Mouse (Mus musculus) Patski (cell line): Measurements from ENCODE around the gene Lgals4. TPM values are rescaled to one million over a fixed set of nuclear protein-coding genes. Genes with fewer than 3 reads are reported as not detected.
"Not testable (repeated sequence)": the region's sequence is repeated elsewhere in the genome, so short reads cannot be mapped to it uniquely, and the experiment has no call there.

Source experiments
- ATAC-seq: fragments of 100-300 bp; one replicate; pipeline ENCODE4 v1.8.0; 2021
- CTCF ChIA-PET: fragments of 350-600 bp; sonication (Branson Sonifier 250); formaldehyde crosslinking; loops from one replicate; lab custom pipeline; 2022; ENCODE audit warnings: inconsistent platforms; lab: Charles Lee
- POLR2A ChIA-PET: fragments of 350-600 bp; sonication (Branson Sonifier 250); formaldehyde crosslinking; loops from one replicate; lab custom pipeline; 2022; ENCODE audit warnings: antibody characterized with exemption, inconsistent platforms; lab: Charles Lee
- DNase-seq: peaks from one replicate; pipeline ENCODE4 v3.0.0-alpha.2; 2011; ENCODE audit warnings: low read depth, low spot score
- H3K27me3 ChIP-seq: fragments of 371-371 bp; one replicate; pipeline ENCODE4 v1.5.1; 2021
- CTCF ChIP-seq: fragments of 100-300 bp; IDR thresholded peaks from one replicate; pipeline ENCODE4 v1.5.1; 2021
- in situ Hi-C: fragments of 300-500 bp; cut with MboI; formaldehyde crosslinking; loops from 3 replicates; pipeline ENCODE4 v1.11.1; 2018; ENCODE audit warnings: low pct_unique_long_range_greater_than_20kb, mixed read lengths
- polyA plus RNA-seq: library from polyadenylated mRNA; unstranded; gene quantifications from one replicate; pipeline ENCODE4 v1.2.3, GENCODE M21; 2021

Gene Lgals4
- polyA plus RNA-seq, 1 experiment from 2014 or later, result 4.1 TPM

GRCm38 (mm10) chr7:28870901-28871664, 37.4 kb downstream of the Lgals4 start:
- CTCF ChIA-PET, result interaction anchor here (1.7 kb wide), 1 partner anchor 91 kb away, joined by 3 read pairs; no protein-coding TSS in a partner anchor
- H3K27me3 ChIP-seq, result no peaks in the 10 kb centered on the region
- no peak for TF ChIP-seq CTCF
- DNase-seq, result no peak
- in situ Hi-C loops, result no loop called here
- POLR2A ChIA-PET, result no interaction called here
- ATAC-seq, result no peak

- POLR2A ChIA-PET, result interaction anchor here (0.5 kb wide), 1 partner anchor 161 kb away, joined by 4 read pairs; no protein-coding TSS in a partner anchor
Measured at GRCm38 (mm10) chr7:28874565-28874964, 40.9 kb downstream of the Lgals4 start.

GRCm38 (mm10) chr7:28876099-28876498, 42.4 kb downstream of the Lgals4 start:
- no peak for DNase-seq
- ChIA-PET POLR2A (no interaction called here), CTCF (no interaction called here)
- no peaks in the 10 kb centered on the region for H3K27me3 ChIP-seq
- no peak for TF ChIP-seq CTCF
- in situ Hi-C loops, result no loop called here
- ATAC-seq, result no peak

More at GRCm38 (mm10) chr7:28874565-28874964, 40.9 kb downstream of the Lgals4 start:
- ATAC-seq (no peak), DNase-seq (no peak)
- in situ Hi-C loops, result no loop called here
- no peak for TF ChIP-seq CTCF
- CTCF ChIA-PET, result interaction anchor here (0.7 kb wide), 1 partner anchor 42 kb away, joined by 3 read pairs; no protein-coding TSS in a partner anchor
- no peaks in the 10 kb centered on the region for H3K27me3 ChIP-seq

GRCm38 (mm10) chr7:28877155-28877554, 43.5 kb downstream of the Lgals4 start:
- ChIA-PET POLR2A (no interaction called here), CTCF (interaction anchor here (0.6 kb wide), 1 partner anchor 81 kb away, joined by 3 read pairs; no protein-coding TSS in a partner anchor)
- H3K27me3 ChIP-seq, result no peaks in the 10 kb centered on the region
- in situ Hi-C loops, result no loop called here
- no peak for TF ChIP-seq CTCF
- DNase-seq (no peak), ATAC-seq (no peak)

GRCm38 (mm10) chr7:28877856-28878255, 44.2 kb downstream of the Lgals4 start:
- no peak for TF ChIP-seq CTCF
- in situ Hi-C loops, result no loop called here

GRCm38 (mm10) chr7:28879606-28880005, 46.0 kb downstream of the Lgals4 start:
- CTCF ChIA-PET, result no interaction called here
- DNase-seq (no peak), ATAC-seq (no peak)
- in situ Hi-C loops, result no loop called here
- H3K27me3 ChIP-seq, result no peaks in the 10 kb centered on the region
- POLR2A ChIA-PET, result interaction anchor here (0.6 kb wide), 1 partner anchor 92 kb away, joined by 5 read pairs; no protein-coding TSS in a partner anchor
- no peak for TF ChIP-seq CTCF

More at GRCm38 (mm10) chr7:28877856-28878255, 44.2 kb downstream of the Lgals4 start:
- no peak for ATAC-seq
- POLR2A ChIA-PET, result no interaction called here
- DNase-seq, result no peak
- H3K27me3 ChIP-seq, result no peaks in the 10 kb centered on the region
- CTCF ChIA-PET, result interaction anchor here (0.6 to 1.2 kb wide), 3 partner anchors 11 to 82 kb away, joined by 3 read pairs; no protein-coding TSS in a partner anchor

GRCm38 (mm10) chr7:28880554-28880953, 46.9 kb downstream of the Lgals4 start:
- CTCF ChIA-PET, result interaction anchor here (1.2 to 1.4 kb wide), 2 partner anchors 8 to 20 kb away, joined by 4 read pairs; no protein-coding TSS in a partner anchor
- in situ Hi-C loops, result no loop called here
- no peak for ATAC-seq
- POLR2A ChIA-PET, result no interaction called here
- no peak for TF ChIP-seq CTCF
- H3K27me3 ChIP-seq, result no peaks in the 10 kb centered on the region
- no peak for DNase-seq

- ATAC-seq, result no peak
- no peak for DNase-seq
- ChIA-PET CTCF (interaction anchor here (1.2 to 1.4 kb wide), 2 partner anchors 9 to 19 kb away, joined by 4 read pairs; no protein-coding TSS in a partner anchor), POLR2A (interaction anchor here (0.7 kb wide), 1 partner anchor 9 kb away, joined by 3 read pairs; no protein-coding TSS in a partner anchor)
- H3K27me3 ChIP-seq, result no peaks in the 10 kb centered on the region
- TF ChIP-seq CTCF, result no peak
- in situ Hi-C loops, result no loop called here
Measured at GRCm38 (mm10) chr7:28881199-28881598, 47.5 kb downstream of the Lgals4 start, which contains the start of gene Capn12. TSS of gene Capn12 (plus strand) at chr7:28881422.

GRCm38 (mm10) chr7:28883039-28883438, 49.4 kb downstream of the Lgals4 start:
- no peaks in the 10 kb centered on the region for H3K27me3 ChIP-seq
- no peak for DNase-seq
- POLR2A ChIA-PET, result no interaction called here
- no peak for TF ChIP-seq CTCF
- CTCF ChIA-PET, result interaction anchor here (1.4 kb wide), 1 partner anchor 17 kb away, joined by 3 read pairs; no protein-coding TSS in a partner anchor
- in situ Hi-C loops, result no loop called here
- no peak for ATAC-seq

- ChIA-PET POLR2A (interaction anchor here (0.5 kb wide), 1 partner anchor 14 kb away, joined by 3 read pairs; no protein-coding TSS in a partner anchor), CTCF (interaction anchor here (1.4 kb wide), 1 partner anchor 16 kb away, joined by 3 read pairs; no protein-coding TSS in a partner anchor)
- DNase-seq, in situ Hi-C loops, ATAC-seq, H3K27me3 ChIP-seq: not testable (repeated sequence)
Measured at GRCm38 (mm10) chr7:28883704-28884103, 50.0 kb downstream of the Lgals4 start.
